Mouse (Mus musculus): ENCODE results near the gene Cenpm. TPM values are rescaled to one million over a fixed set of nuclear protein-coding genes. Genes with fewer than 3 reads are reported as not detected.

The Cenpm gene
- 0.84 TPM for polyA plus RNA-seq (2017; shearing (Covaris generic))

DNA sequence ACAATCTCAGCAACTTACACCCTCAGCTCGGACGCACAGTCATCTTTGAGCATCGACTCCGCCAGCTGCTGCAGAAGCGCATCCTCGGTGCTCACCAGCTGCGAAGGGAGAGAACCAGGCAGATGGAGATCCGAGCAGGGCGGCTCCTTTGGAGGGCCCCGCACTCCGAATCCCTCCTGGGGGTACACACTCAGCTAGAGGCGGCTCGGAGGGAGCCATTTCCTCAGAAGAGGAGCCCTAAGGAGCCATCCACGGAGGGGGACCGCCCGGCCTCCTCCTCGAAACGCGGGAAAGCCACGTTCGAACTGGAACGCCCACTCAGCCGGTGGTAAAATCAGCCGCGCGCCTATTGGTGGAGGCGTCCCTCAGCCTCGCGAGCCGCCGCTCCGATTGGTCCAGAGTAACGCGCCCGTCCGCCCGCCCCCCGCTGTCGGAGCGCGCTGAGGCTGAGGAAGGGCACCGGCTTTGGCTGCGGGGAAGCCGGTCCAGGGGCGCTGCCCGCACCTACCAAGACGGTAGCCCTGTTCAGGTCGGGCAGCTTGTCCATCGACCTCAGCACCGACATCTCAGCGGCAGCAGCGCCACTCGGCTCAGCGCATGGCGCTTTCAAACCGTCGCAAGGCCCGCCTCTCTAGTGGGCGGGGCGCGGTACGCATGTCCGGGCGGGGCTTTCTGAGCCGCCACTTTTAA, at the start of gene Cenpm:
Gene Cenpm, minus strand, starts transcription at position 634 of the 690 bp plus-strand sequence.

DNA sequence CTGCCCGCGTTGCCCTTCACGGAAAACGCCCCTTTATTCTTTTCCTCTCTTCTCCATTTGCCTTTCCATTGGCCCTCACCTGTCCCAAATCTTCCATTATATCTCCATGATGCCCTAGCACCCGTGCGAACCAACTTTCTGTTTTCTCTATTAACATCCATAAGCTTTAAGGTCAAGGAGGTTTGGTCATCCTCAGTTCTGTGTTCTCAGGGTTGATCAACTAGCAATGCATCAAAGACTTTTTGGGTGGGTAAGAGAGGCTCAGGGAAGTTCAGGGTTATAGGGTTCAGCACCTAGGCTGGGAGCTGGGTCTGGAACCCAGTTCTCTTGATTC, 30.0 kb upstream of the Cenpm start, which contains the start of gene Sept3:
Gene Sept3, plus strand, starts transcription at position 301 of the 334 bp plus-strand sequence.

DNA sequence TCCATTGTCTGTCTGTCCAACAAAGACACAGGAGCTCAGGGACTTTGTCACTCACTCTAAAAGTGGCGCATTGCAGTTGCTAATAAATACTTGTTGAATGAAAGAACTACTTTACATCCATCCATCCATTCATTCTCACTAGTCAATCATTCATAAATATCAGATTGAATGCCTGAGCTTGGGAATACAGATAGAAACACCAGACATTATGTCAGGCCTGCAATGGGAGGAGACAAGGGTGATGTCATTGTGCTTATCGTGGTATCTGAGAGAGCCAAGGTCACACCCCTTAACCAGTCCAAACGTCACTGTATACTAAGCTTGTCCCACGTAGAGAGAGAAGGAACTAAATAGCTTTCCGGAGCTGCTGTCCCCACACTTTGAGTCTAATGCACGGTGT, 7.5 kb upstream of the Cenpm start, which contains the start of gene 1500009C09Rik:
Gene 1500009C09Rik, plus strand, starts transcription at position 301 of the 400 bp plus-strand sequence.

DNA sequence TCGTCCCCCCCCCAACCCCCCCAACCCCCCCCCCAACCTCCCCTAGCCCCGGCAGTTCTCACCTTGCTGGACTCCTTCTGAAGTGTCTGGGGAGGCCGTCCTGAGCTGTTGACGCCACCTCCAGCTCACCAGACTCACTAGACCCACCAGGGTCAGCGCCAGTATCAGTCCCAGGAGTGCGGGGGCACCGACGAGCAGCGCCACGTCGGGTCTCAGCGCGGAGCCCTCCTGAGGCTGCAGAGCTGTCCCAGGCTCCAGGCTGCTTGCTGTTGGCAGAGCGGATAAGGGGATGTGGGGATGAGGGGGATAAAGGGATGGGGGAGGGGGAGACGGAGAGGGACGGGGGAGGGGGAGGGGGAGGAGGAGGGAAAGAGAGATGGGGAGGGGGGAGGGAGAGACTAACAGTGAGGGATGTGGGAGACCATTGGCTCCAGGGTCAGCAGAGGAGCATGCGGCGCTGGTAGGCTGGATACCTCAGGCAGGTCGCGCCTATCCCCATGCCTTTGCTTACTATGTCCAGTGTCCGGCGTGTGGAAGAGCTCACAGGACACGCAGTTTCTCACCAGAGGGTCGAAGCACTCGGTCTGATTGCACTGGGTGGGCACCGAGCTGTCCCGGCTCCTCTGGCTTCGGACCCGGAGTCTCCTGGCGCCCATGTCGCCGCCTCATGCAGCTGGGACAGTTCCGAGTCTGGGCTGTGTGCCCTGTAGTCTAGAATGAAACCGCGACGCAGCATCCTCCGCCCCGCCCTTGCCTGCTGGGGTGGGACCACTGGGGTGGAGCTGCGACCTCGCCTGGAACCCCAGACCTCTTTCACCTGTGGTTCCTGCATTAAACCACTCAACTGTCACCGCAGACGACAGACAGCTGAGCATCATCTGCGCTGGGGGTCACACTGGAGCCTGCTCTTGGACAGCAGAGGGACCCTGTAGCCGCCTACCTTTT, 20.6 kb downstream of the Cenpm start, which contains the start of gene Tnfrsf13c:
Gene Tnfrsf13c, minus strand, starts transcription at position 713 of the 945 bp plus-strand sequence.

DNA sequence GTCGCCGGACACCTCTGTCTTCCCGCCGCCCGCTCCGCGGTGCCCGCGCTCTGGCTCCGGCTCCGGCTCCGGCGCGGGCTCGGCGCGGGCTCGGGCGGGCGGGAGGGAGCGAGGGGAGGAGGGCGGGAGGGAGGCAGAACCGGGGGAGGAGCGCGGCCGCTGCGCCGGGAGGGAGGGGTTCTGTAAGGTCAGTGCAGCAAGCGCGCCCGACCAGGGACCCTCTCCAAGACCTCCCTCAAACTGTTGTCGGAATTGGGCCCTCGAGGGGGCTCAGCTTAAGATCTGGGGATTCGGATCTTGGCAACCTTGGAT, 31.8 kb downstream of the Cenpm start, which contains the start of gene Shisa8:
Gene Shisa8, minus strand, starts transcription at position 64 of the 312 bp plus-strand sequence.

Other genes with a start within 250 kb of the Cenpm start
- 29.9 TPM for gene Desi1, start 210.9 kb downstream of the Cenpm start, polyA plus RNA-seq (2017; shearing (Covaris generic))
- gene Snu13, start 197.2 kb downstream of the Cenpm start, polyA plus RNA-seq (2017; shearing (Covaris generic)), result 238 TPM
- not detected for gene 4930407I10Rik, start 185.6 kb downstream of the Cenpm start, polyA plus RNA-seq (2017; shearing (Covaris generic))
- gene Mei1, start 174.8 kb downstream of the Cenpm start, polyA plus RNA-seq (2017; shearing (Covaris generic)), result not detected
- 31.0 TPM for gene Ccdc134, start 116.8 kb downstream of the Cenpm start, polyA plus RNA-seq (2017; shearing (Covaris generic))
- gene Srebf2, start 97.6 kb downstream of the Cenpm start, polyA plus RNA-seq (2017; shearing (Covaris generic)), result 179 TPM
- gene Shisa8, start 31.9 kb downstream of the Cenpm start, polyA plus RNA-seq (2017; shearing (Covaris generic)), result not detected
- gene Tnfrsf13c, start 20.4 kb downstream of the Cenpm start, polyA plus RNA-seq (2017; shearing (Covaris generic)), result 0.56 TPM
- not detected for gene 1500009C09Rik, start 7.6 kb upstream of the Cenpm start, polyA plus RNA-seq (2017; shearing (Covaris generic))
- not detected for gene Sept3, start 30.1 kb upstream of the Cenpm start, polyA plus RNA-seq (2017; shearing (Covaris generic))
- gene Wbp2nl, start 54.2 kb upstream of the Cenpm start, polyA plus RNA-seq (2017; shearing (Covaris generic)), result not detected
- 31.6 TPM for gene Naga, start 94.2 kb upstream of the Cenpm start, polyA plus RNA-seq (2017; shearing (Covaris generic))
- 0.26 TPM for gene Pheta2, start 94.2 kb upstream of the Cenpm start, polyA plus RNA-seq (2017; shearing (Covaris generic))
- 159 TPM for gene Smdt1, start 94.2 kb upstream of the Cenpm start, polyA plus RNA-seq (2017; shearing (Covaris generic))
- gene Ndufa6, start 109.6 kb upstream of the Cenpm start, polyA plus RNA-seq (2017; shearing (Covaris generic)), result 256 TPM
- gene Cyp2d22, start 135.5 kb upstream of the Cenpm start, polyA plus RNA-seq (2017; shearing (Covaris generic)), result 4.3 TPM
- gene Cyp2d11, start 149.3 kb upstream of the Cenpm start, polyA plus RNA-seq (2017; shearing (Covaris generic)), result not detected
- not detected for gene Cyp2d10, start 162.4 kb upstream of the Cenpm start, polyA plus RNA-seq (2017; shearing (Covaris generic))
- gene Cyp2d9, start 188.7 kb upstream of the Cenpm start, polyA plus RNA-seq (2017; shearing (Covaris generic)), result not detected